Mouse (Mus musculus) gastrocnemius, adult 2 months (tissue): ENCODE data around the gene Gm4216. TPM values are rescaled to one million over a fixed set of nuclear protein-coding genes. Genes with fewer than 3 reads are reported as not detected.
"Not testable (repeated sequence)": the region's sequence is repeated elsewhere in the genome, so short reads cannot be mapped to it uniquely, and the experiment has no call there.

Experiments used
- DNase-seq: peaks from one replicate; pipeline ENCODE4 v3.0.0; 2022
- H3K27ac ChIP-seq: fragments of 200-600 bp; 2 replicates; pipeline ENCODE4 v1.8.1; 2022; ENCODE audit warnings: mild to moderate bottlenecking
- H3K4me3 ChIP-seq: fragments of 200-600 bp; 2 replicates; pipeline ENCODE4 v1.8.1; 2022; ENCODE audit warnings: mild to moderate bottlenecking, moderate library complexity
- intact Hi-C: fragments of 180-260 bp; cut with DNase I; formaldehyde crosslinking; loops from one replicate; pipeline ENCODE4 v1.15.1; 2025
- long read RNA-seq, 2 experiments: library from polyadenylated mRNA; stranded (forward); transcript quantifications; one replicate each; pipeline ENCODE4 v2.0.0; 2021
- total RNA-seq, 2 experiments: library from RNA; stranded (reverse); gene quantifications; 2 replicates each; pipeline ENCODE4 v1.2.3; 2021

Gm4216 gene
- not detected for total RNA-seq
- long read RNA-seq, experiment 1 = 0 reads
- long read RNA-seq, experiment 2 = 0 reads

DNA sequence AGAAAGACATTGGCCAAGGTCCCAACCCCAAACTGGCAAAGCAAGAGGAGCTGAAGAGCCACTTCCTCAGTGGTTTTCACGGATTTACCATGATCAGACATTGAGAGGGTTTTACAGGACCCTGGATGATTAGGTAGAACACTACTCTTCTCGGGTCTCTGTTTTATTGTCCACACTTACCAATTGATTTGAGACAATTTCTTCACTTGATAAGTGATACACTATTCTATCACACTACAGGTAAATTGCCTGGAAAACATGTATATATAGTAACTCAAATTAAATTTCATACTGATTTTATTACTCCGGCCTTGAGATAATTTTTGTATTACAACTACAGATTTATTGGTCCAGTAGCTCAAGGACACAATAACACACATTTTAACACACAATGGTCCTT is at the start of gene Gm4216:
TSS of gene Gm4216 (minus strand) at position 101 of the 400 bp plus-strand sequence.
- H3K4me3 ChIP-seq, DNase-seq, intact Hi-C loops, H3K27ac ChIP-seq: not testable (repeated sequence)

GRCm38 (mm10) chr7:23067356-23067755 is 47.6 kb upstream of the Gm4216 start, which contains the start of gene Gm8720:
Gene Gm8720, minus strand, starts transcription at chr7:23067456.
- DNase-seq, intact Hi-C loops, H3K4me3 ChIP-seq, H3K27ac ChIP-seq: not testable (repeated sequence)

DNA sequence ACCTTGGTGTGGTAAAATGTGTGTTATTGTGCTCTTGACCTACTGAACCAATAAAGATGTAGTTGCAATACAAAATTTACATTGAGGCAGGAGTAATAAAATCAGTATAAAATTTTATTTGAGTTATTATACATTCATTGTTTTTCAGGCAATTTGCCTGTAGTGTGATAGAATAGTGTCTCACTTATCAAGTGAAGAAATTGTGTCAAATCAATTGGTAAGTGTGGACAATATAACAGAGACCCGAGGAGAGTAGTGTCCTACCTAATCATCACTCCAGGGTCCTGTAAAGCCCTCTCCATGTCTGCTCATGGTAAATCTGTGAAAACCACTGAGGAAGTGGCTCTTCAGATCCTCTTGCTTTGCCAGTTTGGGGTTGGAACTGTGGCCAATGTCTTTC is 35.5 kb upstream of the Gm4216 start, which contains the start of gene Vmn1r163:
TSS of gene Vmn1r163 (plus strand) at position 301 of the 400 bp plus-strand sequence.
- H3K4me3 ChIP-seq, DNase-seq, intact Hi-C loops, H3K27ac ChIP-seq: not testable (repeated sequence)

- H3K27ac ChIP-seq, DNase-seq, intact Hi-C loops, H3K4me3 ChIP-seq: not testable (repeated sequence)
Measured at GRCm38 (mm10) chr7:22984573-22984972, 35.1 kb downstream of the Gm4216 start, which contains the start of gene Gm4214. Gene Gm4214, minus strand, starts transcription at chr7:22984673.

Other genes with a start within 250 kb of the Gm4216 start
- not detected for gene Vmn1r158, start 229.1 kb downstream of the Gm4216 start, total RNA-seq
- not detected for gene Vmn1r159, start 176.3 kb downstream of the Gm4216 start, total RNA-seq
- gene Vmn1r160, start 148.7 kb downstream of the Gm4216 start, total RNA-seq = not detected
- not detected for gene Gm4214, start 35.2 kb downstream of the Gm4216 start, total RNA-seq
- gene Vmn1r163, start 35.6 kb upstream of the Gm4216 start, total RNA-seq = not detected
- gene Gm8720, start 47.5 kb upstream of the Gm4216 start, total RNA-seq = not detected
- gene Gm10662, start 124.6 kb upstream of the Gm4216 start, total RNA-seq = not detected
- gene Vmn1r165, start 197.4 kb upstream of the Gm4216 start, total RNA-seq = not detected
- not detected for gene Vmn1r166, start 231.8 kb upstream of the Gm4216 start, total RNA-seq